Mouse (Mus musculus): ENCODE measurements at regions not wholly inside any gene's neighbourhood (a gene's known extent, or its start where the extent isn't known, plus 50 kb on each side); places are given as distances from the start of the nearest gene placed in this dataset.
A peak's percentile ranks its signal among the peaks of the same experiment; 100 is the strongest.

GRCm38 (mm10) chr14:109266521-109266920, 352.6 kb upstream of the Slitrk1 start:
- DNase-seq (ENCODE audit: low spot score), result no peak

- DNase-seq (ENCODE audit: low spot score), result no peak
Measured at GRCm38 (mm10) chr14:109261990-109262389, 348.0 kb upstream of the Slitrk1 start.

DNA sequence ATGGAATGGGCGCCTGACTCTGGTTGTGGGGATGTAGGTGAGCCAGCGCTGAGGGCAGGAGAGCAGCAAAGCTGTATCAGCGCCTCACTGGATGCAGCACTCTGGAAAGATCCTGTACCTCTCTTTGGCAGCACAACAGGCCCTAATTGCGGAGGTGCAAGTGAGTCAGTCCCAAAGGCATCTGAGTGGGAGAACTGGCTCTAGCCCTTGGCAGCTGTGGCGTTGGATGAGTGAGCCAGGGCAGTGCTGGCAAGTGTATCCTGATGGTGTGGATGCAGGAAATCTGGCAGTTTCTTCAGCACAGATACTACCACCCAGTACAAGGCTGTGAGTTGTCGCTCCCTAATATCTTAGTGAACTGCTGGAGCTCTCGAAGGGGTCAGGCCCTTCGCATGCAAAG, 300.9 kb upstream of the Slitrk1 start:
- peak; percentile 7 for DNase-seq (ENCODE audit: low spot score)

DNA sequence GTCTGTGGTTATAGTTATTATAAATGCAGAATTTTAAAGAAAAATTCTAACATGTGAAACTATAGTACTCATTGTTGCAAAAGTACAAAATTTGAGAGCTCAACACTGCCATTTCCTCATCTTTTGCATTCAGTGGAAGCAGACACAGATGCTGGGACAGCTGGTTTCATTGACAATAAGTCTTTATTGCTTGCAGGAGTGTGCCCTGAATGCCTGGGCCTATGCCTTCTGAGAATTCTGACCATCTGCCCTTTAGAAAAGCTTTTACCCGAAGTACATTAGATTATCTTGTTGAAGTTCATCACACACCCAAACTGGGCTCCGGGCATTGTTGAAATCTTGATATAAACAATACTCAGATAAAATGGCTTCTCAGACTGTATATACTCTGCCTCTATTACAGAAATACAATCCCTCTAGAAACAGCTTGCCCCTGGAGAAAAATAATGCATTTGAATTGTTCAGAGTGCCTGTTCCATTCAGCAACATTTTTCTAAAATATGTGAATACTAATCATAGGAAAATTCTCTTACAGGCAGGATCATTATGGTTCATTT, 266.1 kb upstream of the Slitrk1 start:
- DNase-seq (ENCODE audit: low spot score), result peak; percentile 9

- no peak for DNase-seq (ENCODE audit: low spot score)
Measured at GRCm38 (mm10) chr14:109176602-109177179, 262.7 kb upstream of the Slitrk1 start.

DNA sequence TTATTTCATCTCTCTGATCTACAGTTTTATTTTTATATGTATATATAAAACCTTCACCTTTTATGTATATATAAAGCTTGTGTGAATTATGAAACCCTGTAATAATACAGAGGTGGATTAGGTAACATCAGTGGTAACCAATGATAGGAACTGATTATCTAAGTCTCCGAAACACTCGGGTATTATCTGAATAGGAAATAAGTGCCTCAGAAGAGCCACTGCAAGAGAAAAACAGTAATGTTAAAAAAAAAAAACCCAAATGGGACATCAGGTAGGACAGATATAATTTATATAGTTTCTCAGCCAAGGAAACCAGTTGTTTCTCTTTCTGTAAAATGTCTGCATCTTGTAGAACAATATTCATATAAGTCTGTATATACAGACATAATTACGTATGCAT, 261.9 kb upstream of the Slitrk1 start:
- DNase-seq (ENCODE audit: low spot score), result no peak
